Mouse (Mus musculus) embryo, embryonic 10.5 days (tissue): ENCODE data around the gene Itgb3bp.

Experiments
- DNase-seq: peaks from one replicate; pipeline ENCODE4 v3.0.0-alpha.2; 2015; ENCODE audit warnings: low spot score

The Itgb3bp gene

DNA sequence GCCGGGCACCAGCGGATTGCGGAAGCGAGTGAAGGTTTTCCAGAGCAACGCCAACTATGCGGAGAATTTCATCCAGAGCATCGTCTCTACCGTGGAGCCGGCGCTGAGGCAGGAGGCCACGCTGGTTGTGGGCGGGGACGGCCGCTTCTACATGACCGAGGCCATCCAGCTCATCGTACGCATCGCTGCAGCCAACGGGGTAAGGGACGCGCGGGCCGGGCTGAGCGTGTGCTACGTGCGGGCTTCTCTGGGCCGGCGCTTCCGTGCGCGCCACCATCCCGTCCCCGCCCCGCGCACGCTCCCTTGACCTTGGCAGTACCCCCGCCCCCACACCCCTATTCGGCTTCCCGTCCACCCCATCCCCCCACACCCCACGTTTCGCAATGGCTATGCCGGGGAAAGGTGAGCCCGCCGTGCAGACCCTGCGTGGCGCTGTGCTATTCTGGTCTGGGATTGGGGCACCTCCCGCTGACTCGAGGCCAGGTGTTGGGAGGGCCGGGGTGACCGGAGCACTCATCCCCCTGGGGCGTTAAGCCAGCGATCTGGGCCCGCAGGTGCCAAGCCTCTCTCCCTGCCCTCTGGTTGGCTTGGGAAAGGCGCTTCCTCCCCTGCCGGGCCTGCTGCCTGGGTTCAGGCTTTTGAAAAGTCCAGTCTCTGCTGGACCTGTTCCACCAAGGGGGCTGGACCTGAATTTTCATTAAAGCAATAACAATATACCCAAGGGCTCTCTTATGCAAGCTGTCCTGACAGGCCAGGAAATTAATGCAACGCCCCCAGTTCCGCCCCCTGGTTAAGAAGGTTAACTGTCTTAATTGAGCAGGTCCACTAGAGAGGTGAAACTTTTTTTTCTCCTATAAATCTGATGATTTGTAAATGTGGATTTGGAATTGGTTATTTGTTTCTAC, at the start of gene Itgb3bp:
Gene Itgb3bp, minus strand, starts transcription at position 201 of the 905 bp plus-strand sequence.
- peak; percentile 81 for DNase-seq

DNA sequence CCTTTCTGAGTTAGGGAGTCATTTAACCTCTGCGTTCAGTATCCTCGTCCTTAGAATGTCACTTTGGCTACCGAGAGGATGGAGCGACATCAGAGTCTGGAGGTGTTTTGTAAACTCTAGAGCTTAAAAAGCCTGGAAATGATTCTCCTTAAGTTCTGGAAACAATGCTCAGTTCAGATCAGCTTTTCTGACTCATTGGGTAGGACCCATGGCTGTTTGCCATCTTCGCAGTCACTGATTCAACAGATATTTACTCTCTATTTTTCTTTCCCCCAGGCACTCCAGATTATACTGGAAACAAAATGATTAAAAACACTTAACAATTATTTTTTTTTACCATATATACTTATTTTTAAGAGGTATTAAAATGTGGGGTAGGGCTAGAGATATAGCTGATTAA, 49.7 kb upstream of the Itgb3bp start:
- DNase-seq, result no peak

DNA sequence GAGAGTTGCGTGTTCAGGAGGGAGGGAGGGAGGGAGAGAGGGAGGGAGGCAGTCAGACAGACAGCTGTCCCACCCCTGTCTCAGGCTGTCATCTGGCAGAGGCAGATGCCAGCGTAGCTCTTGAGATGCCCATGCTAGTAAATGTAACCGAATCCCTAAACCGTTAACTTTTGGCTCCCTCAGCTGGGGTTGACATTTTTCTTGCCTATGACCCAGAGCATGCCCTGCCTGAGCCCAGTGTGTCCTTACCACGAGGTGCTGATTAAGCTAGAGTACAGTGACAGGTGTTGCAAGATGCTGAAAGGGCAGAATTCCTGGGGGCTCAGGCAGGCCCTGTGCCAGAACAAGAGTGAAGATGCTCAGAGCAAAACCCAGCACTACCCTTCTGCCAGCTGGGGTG, 44.8 kb upstream of the Itgb3bp start:
- no peak for DNase-seq

DNA sequence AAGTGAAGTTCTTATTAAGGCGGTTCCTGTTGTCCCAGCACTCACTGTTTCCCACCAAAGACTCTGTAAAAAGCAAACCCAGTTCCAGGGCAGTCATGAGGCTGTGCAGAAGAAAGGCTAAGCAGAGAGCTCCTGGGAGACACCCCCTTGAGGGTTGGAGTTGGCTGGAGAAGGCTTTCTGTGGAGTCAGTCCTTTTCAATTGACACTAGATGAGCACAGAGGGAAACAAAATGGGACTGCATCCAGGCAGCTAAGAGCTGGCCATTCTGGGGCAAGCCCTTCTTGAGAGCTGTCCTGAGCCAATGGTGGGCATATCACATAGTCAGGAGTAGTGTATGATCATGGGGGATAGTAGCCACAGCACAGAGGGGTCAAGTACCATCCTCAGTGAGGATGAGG, 44.3 kb upstream of the Itgb3bp start:
- DNase-seq, result no peak

DNA sequence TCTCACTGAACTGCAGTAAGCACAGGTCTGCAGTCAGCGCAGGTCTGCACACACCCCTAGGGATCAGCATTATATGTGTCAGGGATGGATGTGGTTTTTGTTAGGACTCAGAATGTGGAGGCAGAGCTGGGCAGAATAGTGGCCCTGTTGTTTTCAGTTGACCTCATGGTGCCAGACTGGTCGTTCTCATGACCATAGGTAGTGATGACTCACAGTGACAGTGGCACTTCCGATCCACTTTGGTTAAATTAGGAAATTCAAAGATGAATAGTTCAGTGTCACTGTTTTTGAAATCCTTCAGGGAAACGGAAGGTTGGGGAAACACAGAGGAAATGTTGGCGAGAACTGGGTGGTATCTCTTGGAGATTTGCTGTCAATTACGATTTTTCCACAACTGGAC, 43.3 kb upstream of the Itgb3bp start:
- DNase-seq, result no peak

DNA sequence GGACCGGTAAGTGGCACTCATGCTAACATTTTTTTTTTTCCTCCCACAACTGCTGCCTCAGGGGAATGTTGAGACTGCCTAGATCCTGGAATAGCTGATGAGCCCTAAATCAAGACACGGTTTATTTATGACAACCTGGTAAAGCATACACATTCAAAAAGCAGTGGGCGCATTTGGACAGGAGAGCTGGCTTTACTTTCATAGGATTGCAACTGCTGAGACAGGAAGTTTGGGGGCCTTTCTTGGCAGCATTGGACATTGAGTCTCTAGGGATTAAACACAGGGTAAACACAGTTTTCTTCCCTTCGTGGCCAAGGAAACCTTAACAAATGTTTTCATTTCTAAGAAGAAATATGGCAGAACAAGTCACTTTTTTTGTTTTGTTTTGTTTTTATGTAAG, 40.5 kb upstream of the Itgb3bp start:
- DNase-seq, result no peak

DNA sequence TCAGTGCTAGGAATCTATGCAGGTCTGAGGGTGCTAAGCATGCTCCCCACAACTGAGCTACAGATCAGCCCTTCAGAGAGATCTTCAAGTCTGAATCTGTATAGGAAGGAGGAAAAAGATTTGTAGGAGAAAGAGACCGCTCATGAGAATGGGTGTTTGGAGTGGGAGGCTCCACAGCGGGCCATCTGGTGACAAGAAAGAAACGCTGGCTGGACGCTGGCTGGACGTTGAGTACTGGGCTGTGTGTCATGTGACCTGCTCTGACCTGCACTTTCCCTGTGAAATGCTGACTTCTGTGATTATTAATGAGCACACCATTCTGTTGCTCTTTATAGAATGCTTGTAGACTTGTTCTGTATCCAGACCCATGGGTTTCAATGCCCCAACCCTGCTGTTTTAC, 39.7 kb upstream of the Itgb3bp start:
- peak; percentile 51 for DNase-seq

DNA sequence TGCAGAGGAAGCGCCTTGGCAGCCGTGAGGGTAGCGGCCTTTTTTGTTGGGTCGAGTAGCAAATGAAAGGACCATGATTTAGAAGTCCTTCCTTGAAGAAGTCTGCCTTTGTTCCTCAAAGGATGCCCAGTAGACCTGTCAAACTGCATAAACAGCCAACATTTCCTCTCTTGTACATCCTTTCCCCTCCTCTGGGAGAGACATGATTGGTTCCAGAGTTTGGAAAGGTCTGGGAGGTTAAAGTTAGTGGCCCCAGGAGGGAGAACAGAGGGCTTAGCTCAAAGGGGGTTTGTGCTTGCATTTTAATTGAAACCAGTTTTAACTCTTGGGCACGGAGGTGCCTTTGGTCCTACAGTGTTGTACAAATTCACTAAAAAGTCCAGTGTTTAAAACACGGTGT, 36.9 kb upstream of the Itgb3bp start:
- peak; percentile 72 for DNase-seq

DNA sequence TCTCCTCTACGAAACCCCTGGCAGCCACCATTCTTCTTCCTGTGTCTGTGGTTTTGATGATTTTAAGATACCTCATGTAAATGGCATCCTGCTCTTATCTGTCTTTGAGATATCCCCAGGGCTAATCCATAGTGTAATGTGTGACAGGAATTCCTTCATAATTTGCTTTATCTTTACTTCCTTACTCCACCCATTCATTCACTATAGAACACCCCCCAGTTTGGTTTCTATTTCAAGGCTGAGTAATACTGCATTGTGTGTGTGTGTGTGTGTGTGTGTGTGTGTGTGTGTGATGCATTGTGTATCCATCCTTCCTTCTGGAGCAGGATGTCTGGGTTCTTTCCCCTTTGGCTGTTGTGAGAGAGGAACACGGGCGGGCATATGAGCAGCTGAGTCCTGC, 29.7 kb upstream of the Itgb3bp start:
- DNase-seq, result no peak

DNA sequence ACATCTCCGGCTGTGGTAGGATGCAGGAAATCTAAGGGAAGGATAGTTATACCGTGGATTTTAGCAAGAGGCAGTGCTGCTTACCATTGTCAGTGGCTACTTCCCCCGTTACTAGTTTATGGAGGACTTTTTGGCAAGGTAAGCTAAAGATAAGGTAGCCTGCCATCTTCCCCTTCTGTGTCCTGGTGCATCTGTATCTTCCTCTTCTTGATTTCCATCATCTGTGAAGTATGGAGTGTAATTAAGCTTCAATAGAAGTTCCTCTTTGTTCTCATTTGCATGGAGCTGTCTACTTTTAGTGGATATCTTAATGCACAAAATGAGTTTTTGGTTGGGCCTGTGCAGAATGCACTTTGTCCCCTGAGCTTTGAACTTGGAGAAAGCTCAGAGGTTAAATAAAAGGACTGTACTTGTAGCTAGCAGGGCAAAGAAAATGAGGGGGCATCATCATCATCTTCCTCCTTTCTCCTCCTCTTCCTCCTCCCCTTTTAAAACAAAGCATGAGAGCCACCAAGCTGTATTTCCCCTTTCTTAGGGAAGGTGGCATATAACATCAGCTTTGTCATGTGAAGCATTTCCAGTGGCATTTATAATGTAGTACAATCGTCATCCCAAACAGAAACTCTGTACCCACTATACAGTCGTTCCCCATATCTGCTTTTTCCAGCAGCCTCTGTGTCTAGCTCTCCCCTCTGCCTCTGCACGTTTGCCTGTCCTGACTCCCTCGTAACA, 28.6 kb upstream of the Itgb3bp start:
- no peak for DNase-seq

DNA sequence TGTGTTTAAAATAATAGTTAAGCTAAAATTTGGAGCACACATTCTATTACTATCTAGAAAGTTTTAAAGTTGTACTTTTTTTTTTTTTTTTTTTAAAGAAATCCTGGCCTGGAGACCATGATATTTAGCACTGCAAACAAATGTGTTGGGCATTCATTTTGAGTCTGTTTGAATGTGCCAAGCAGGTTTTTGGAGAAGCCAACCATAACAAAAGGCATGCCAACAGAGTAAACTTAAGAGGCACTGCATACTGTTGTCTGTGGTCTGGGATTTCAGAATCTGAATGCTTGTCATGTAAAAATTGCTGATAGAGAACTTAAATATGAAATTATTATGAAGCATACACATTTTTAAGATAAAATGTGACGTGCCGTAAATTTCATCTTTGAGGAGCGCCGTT, 27.6 kb upstream of the Itgb3bp start:
- no peak for DNase-seq

DNA sequence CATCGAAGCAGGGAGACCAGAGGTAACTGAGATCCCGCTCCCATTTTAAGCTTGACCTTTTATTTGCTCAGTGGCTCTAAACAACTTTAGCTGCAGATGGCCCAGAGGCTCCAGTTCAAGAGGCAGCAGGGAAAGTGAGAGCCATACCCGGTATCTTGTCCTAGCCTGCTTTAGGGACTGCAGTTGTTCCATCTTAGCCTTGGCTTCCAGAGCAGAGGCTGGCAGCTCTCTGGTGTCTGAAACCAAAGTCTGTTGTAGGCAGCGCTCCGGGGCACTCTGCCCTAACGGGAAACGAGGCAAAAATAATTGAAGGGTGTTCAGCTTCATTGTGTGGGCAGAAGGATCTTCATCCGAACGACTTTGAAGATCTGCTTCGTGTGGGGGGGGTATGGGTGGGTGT, 25.8 kb upstream of the Itgb3bp start:
- DNase-seq, result no peak

DNA sequence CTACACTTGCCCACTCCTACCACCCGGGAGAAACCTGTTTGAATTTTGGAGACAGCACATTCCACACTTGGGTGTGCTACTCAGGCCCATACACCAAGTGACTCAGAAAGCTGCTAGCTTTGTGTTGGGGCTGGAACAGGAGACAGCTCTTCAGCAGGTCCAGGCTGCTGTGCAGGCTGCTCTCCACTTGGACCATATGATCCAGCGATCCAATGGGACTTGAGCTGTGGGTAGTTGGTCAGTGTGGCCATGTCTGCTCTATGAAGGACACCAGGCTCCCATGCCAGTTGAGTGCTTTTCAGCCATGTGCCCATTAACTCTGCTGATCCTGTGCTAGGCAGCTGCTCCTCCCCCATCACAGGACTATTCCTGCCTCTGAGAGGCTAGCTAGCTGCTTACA, 24.3 kb upstream of the Itgb3bp start:
- DNase-seq, result no peak

DNA sequence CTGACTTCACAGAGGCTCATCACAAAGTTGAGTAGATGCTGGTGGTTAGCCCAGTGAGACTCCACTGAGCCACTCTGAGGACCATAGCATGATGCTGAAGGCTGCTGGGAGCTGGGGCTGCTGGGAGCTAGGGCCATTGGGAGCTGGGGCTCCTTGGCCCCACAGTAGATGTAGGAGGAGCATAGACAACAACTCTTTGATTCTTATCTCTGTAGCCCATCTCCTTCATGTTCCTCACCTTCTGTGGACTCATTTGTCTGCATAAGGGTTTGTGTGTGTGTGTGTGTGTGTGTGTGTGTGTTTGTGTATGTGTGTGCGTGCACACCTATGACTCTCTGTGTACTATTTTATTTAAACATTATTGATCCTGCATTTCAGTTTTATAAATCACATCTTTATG, 18.3 kb upstream of the Itgb3bp start:
- DNase-seq, result no peak

DNA sequence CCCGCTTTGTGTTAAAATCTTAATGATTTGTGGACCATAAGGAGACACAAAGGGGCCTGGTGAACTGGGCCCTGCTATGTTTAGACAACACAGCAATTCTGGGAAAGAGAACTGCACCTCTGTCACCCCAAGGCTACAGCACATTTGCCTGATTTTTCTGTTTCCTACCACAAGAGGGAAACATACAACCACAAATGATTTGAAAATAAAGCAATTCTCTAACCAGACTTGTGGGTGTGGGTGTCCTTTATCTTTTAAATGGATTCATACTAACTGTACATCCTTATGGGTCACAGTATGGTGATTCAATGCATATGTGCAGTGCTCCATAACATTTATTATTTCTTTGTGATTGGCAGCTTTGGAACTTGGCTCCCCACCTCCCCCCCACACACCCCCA, 17.6 kb upstream of the Itgb3bp start:
- DNase-seq, result peak; percentile 64

DNA sequence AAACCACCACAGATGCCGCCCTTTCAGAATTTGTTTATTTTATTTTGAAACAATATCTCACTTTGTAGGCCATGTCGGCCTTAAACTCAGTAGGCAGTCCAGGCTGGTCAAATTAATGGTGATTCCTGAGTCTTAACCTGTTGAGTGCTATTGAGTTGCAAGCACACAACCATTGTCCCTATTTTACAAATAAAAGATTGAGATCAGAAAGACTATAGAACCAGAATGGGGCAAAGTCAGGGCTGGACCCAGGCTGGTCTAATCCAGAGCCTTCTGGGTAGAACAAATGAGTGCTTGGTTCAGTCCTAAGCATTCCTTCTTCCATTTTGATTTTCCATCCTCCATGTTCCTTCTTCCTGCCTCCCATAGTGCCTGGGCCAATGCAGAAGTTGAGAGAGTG, 16.9 kb upstream of the Itgb3bp start:
- no peak for DNase-seq

DNA sequence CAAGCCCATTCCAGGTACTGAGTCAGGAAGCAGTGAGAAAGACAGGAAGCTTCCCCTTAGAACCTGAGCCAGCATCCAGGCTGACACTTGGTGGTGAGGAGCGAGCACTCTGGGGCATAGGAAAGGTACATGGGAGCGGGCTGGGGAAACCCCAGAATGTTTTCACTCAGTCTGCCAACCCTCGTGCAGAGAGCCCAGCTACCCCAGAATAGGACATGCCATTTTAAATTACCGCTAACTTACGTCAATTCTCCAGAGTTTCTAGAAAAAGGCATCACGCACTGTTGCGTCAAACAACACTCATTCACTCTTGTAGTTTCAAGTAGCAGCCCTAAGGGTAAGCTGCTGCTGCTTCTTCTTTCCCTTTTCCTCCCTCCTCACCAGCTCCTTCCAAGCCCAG, 15.4 kb upstream of the Itgb3bp start:
- DNase-seq, result no peak

DNA sequence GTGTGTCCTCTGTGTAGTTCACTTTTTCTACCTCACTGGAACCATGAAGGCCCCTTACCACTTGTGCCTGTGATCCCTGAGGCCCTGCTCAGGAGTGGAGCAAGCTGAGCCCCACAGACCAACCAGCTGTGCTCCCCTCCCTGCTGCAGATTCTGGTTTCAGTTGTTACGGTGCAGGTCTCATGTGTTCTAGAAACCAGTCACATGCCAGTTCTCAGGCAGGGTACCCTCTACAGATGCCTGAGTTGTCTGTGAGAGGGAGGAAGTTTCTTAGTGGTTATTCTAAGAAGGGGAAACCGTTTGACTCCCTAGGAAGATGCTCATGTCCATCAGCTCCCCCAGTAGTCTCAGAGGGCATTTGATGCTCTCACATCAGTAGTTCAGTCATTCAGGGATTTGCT, 15.0 kb upstream of the Itgb3bp start:
- no peak for DNase-seq

DNA sequence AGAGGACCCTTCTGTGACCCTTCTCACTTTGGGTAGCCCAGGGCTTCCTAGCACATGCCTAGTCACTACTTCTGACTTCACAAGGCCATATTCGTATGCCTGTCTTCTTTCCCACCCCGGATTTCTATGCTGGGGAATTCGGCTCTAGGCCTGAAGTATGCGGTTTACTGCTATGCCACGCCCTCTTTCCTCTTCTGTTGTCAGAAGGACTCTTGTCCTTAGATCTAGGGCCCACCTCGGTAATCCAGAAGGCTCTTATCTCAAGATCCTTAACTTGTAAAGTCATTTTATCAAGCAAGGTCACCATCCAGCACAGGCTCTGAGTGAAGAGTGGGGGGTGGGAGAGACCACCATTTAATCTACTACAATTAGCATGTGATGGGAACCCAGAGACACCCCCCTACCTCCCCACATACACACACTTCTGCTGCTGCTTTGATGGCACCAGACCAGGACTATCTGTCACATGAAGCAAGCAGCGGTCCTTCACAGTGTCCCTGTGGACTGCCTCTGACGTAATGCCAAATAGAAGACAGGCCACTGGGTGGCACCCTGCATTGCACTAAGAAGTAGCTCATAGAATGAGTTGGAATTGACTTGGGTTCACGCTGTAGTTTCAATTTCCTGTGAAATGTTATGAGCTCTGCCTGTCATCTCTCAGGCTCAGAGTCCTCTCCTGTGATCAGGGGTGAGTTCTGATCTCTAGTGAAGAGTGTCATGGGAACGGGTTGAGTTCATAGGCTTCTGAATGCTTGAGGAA, 12.2 kb upstream of the Itgb3bp start:
- no peak for DNase-seq

DNA sequence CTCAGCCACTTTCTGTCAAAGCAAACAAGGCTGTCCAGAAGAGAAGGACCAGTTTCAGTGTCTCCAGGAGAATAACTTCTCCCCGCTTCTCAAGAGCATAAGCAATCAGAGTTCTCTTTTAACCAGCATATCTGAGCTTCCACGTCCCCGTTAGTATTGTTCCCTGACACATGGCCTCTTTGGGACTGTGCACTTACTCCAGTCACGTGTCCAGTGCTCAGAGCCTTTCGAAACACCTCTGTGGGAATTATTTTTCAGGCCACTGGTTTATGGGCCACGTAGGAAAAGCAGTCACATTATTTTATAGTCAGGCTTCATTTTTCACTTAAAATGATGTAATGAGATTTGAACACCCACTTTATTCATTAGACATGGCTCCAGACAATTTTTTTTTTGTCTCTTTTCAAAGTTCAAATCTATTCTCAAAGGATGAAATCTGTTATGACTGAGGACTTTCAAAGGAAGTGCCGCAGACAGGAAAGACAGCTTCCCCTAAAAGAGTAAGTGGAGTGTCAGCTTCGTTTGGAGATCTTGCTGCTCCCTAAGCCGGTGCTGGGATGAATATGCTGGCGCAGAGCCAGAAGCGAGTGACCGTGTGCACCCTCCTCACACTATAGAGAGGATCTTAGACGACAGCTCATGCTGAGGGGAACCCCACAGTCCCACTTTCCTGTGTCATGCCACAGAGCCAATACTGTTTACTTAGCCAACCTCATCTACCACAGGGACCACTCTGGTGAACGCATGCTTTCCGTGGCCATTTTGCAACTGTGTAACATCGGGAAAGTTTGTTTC, 10.3 kb upstream of the Itgb3bp start:
- no peak for DNase-seq

DNA sequence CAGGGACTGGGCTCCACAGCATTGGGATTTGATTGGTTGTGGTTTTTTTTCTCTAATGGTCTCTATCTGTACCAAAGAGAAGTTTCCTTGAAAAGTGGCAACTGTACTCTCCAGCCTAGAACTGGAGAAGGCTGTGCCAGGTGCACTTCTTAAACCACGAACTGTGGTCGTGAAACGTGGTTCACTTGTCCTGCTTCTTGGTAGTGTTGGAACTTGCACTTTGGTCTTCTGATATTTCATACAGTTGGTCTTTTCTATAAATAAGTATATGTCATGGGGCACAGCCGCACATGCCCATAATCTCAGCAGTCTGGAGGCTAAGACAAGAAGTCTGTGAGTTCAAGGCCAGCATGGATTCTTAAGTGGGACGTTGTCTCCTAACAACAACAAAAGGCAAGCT, 6.7 kb upstream of the Itgb3bp start:
- DNase-seq, result no peak

DNA sequence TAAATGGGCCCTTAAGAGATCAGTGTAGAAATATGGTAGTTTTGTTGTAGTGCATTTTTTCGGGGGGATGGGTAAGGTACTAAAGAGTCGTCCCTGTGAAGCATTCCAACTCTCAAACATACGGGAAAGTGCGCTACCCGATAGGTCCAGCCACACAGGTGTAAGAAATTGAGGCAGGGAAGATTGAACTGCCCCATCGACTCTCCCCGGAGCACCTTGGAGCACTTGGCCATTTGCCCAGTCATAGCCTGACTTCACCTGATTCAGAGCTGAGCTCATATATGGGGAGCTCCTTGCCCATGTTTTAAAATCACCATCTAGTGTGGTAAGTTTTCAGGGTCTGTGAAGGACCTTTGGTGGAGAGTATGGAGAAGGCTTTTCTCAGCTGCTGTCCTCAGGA, 5.2 kb upstream of the Itgb3bp start:
- no peak for DNase-seq
